Mouse (Mus musculus) megakaryocyte, embryonic 14.5 days (primary cell): ENCODE data around the gene Snx29.

Experiments
- FLI1 ChIP-seq: IDR thresholded peaks from 2 replicates; pipeline ENCODE4 v1.6.1; 2012; ENCODE audit warnings: low read length, inconsistent platforms, mixed read lengths
- GATA1 ChIP-seq: IDR thresholded peaks from 3 replicates; pipeline ENCODE4 v1.6.1; 2012; ENCODE audit warnings: mixed read lengths, low read length, inconsistent platforms, borderline replicate concordance

GRCm38 (mm10) chr16:11384361-11384760 is 61.7 kb downstream of the Snx29 start:
- TF ChIP-seq GATA1 = no peak
- TF ChIP-seq FLI1 = no peak
